Mouse (Mus musculus) 3T3-L1 (cell line): ENCODE measurements at regions not wholly inside any gene's neighbourhood (a gene's known extent, or its start where the extent isn't known, plus 50 kb on each side); places are given as distances from the start of the nearest gene placed in this dataset.
"Not testable (repeated sequence)": the region's sequence is repeated elsewhere in the genome, so short reads cannot be mapped to it uniquely, and the experiment has no call there.

Experiments used
- DNase-seq: peaks from one replicate; pipeline ENCODE4 v3.0.0-alpha.2; 2015; ENCODE audit warnings: low read depth, low spot score

DNA sequence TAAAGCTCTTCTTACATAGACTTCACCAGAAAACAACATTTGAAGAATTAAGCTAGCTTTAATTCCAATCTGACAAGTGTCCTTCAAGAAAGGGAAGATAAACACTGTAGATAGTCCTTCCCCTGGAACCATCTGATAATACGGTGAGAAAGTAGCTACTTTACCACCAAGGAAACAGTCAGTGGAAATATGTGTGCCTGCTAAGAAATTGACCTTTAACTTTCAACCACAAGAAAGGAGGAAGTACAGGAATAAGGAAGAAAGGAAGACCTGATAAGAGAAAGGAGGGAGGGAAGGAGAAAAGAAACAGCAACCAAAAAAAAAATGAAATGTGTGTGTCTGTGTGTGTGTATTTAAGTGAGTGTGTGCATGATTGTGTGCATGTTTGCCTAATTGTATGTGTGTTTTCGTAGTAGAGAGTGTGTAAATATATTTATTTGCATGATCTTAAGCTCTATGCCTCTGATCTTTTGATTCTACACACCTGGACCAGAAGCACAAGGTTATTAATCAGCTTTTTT is 831.3 kb downstream of the Pla2g4a start:
- DNase-seq = no peak

- DNase-seq = no peak
Measured at GRCm38 (mm10) chr1:149129138-149129537, 832.0 kb downstream of the Pla2g4a start.

DNA sequence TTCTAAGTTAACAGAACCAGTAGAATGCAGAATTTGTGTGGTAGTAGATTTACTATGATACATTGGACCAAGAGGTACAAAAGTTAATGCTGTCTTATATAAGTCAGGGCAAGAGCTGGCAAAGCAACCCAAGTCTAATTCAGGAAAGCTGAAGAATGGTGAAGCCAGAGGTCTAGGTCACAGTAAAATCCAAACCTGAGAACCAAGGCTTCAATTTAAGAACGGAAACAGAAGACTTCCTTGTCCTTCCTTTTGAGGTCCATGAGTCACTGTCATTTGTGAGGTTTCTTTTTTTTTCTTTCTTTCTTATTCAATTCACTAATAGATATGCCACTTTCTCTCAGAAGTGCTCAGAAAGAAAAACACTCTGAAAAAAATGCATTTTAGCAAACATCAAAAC is 833.4 kb downstream of the Pla2g4a start:
- no peak for DNase-seq

GRCm38 (mm10) chr1:149103396-149103795 is 857.7 kb downstream of the Pla2g4a start:
- no peak for DNase-seq

DNA sequence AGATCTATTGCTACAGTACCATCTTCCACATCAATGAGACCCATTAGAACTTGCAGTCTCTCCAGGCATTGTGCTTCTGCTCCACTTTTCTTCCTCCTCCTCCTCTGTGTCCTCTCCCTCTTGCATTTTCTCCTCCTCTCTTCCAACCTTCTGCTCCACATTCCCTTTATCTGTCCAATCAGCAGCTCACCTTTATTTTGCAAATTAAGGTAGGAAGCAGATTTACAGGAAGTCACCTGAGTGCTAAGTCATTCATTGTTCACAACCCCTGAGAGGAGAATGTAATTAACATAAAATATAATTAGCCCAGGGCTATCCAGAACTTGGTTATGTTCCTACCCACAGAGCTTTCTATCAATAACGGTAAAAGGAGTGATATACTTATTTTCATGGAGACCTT is 863.7 kb downstream of the Pla2g4a start:
- no peak for DNase-seq

GRCm38 (mm10) chr1:149074681-149075080 is 886.4 kb downstream of the Pla2g4a start:
- DNase-seq = no peak

GRCm38 (mm10) chr1:149069570-149069969 is 891.5 kb downstream of the Pla2g4a start:
- no peak for DNase-seq

- not testable (repeated sequence) for DNase-seq
Measured at GRCm38 (mm10) chr1:149063011-149063410, 898.1 kb downstream of the Pla2g4a start.

- DNase-seq = no peak
Measured at GRCm38 (mm10) chr1:149038188-149038967, 922.7 kb downstream of the Pla2g4a start.

DNA sequence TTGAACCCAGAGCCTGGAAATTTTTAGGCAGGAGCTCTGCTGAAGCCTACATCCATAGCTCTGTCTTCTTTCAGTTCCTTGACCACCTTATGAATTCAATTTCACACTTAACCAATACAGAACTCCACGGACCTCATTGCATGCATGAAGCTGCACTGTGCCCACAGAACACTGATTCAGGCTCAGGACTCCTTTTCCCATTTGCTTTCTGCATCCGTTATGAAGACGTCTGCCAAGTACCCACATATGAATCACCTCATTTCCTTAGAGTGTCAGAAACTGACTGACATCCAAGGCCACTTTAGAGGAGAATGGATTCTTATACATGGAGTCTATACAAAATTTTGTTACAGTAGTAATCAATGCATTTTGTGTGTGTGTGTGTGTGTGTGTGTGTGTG is 932.8 kb downstream of the Pla2g4a start:
- no peak for DNase-seq

DNA sequence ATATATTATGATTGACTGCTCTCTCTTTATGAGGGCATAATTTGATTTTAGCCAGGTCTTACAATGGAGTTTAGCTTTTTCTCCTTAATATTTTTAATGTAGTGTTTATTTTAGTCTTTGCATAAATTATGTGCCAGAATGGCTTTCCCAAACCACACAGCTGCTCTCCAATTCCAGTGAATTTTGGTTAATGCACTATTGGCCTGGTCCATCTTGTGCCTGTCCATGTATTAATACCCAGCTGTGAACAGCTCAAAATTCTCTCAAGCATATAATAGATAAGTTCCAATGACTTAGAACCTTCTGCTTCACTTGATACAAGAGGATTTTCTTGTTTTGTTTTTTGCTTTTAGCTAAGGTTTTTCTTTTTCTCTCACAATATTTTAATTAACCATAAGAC is 939.4 kb downstream of the Pla2g4a start:
- DNase-seq = no peak

- DNase-seq = no peak
Measured at GRCm38 (mm10) chr1:149021273-149021672, 939.8 kb downstream of the Pla2g4a start.

- DNase-seq = no peak
Measured at GRCm38 (mm10) chr1:149014559-149014958, 946.5 kb downstream of the Pla2g4a start.

GRCm38 (mm10) chr1:149010767-149011166 is 950.3 kb downstream of the Pla2g4a start:
- no peak for DNase-seq

DNA sequence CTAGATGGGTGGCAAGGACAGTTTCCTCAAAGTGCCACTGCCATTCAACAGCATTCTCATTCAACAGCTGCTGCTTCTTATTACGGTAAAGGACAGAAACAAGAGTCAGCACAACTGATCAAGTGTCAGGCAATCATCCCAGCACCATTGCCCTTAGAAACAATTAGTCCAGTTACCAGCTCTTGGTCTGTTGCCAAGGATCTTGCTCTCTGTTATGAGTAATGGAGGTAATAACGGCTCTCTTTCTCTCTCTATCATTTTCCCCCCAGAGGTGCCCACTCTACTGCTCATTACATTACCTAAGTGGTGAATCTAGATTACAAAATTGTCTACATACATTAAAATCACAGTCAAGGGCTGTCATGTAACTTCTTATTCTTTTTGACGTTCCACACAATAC is 961.0 kb downstream of the Pla2g4a start:
- DNase-seq = no peak

GRCm38 (mm10) chr1:148993586-148993985 is 967.5 kb downstream of the Pla2g4a start:
- DNase-seq = peak; percentile 13

DNA sequence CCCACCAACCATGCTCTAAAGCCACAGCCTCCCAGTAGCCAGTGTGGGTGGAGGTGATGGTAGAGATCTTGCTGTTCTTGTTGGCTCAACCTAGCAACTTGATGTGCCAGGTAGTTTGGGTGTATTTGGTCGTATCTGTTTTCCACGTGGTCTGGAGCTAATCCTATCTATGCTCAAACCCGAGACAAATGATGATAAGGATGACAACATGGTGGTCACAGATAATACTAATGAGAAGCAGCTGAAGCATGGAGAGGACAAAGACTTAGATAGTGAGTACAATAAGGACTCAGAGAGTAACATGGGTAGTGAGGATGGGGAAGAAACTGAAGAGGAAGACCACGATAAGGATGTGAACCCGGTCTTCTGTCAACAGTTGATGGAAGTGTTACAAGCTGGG is 983.7 kb downstream of the Pla2g4a start:
- DNase-seq = no peak

DNA sequence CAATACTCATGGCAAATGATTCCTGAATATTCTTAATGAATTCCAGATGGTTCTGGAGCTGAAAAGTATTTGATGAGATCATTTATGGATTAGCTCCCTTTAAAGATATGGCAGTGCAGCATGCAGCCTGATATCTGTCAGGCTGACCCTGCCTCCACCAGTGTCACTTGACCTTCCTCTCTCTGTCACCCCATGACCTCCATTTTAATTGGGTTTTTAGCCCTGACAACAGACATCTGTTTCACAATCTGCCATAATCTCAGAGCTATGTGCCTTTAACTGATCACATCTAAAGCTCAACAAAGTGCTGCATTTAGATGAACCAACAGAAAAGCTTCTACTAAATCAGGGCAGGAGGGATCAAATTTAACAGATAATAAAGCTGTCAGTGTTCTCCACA is 995.7 kb downstream of the Pla2g4a start:
- DNase-seq = no peak

GRCm38 (mm10) chr1:148934366-148934765 is 1026.7 kb downstream of the Pla2g4a start:
- DNase-seq = no peak

- no peak for DNase-seq
Measured at GRCm38 (mm10) chr1:148924506-148924905, 1036.6 kb downstream of the Pla2g4a start.

GRCm38 (mm10) chr1:148917062-148917461 is 1044.0 kb downstream of the Pla2g4a start:
- DNase-seq = no peak

GRCm38 (mm10) chr1:148912819-148913218 is 1048.3 kb downstream of the Pla2g4a start:
- no peak for DNase-seq

- DNase-seq = no peak
Measured at GRCm38 (mm10) chr1:148904067-148904466, 1057.0 kb downstream of the Pla2g4a start.

- DNase-seq = no peak
Measured at GRCm38 (mm10) chr1:148903093-148903492, 1058.0 kb downstream of the Pla2g4a start.
